10 mouse cellular contexts compared by ENCODE assay signal in genomic region chrX:142804596-142804995, GRCm38 (mm10).
DNase-seq lines count a peak whose midpoint lies in the region; ATAC-seq and TF ChIP-seq lines count a peak whose summit lies in the region.
"Had no signal": no experiment of that assay in that cellular context is flagged by ENCODE, and none has a peak within 500 bp of the region (broad histone marks: within the 10 kb centered on the region; RNA-seq: fewer than 3 reads in every experiment).

No protein-coding gene starts in this region.

- no peak overlapping the region for H3K27ac ChIP-seq in midbrain, postnatal 0 days (ENCODE audit: low read depth, low read length)
- no peak overlapping the region for H3K27ac ChIP-seq in midbrain, embryonic 16.5 days (ENCODE audit: low read length)
- H3K27ac ChIP-seq: liver, embryonic 14.5 days; midbrain, embryonic 13.5 days had no signal

- H3K27me3 ChIP-seq in midbrain, postnatal 0 days (ENCODE audit: insufficient read depth, low read length): no peaks in the 10 kb centered on the region
- peaks cover 3% of the 10 kb centered on the region for H3K27me3 ChIP-seq in midbrain, embryonic 16.5 days (ENCODE audit: control insufficient read depth, insufficient read depth, low read depth, low read length)
- H3K27me3 ChIP-seq: midbrain, embryonic 13.5 days had no signal

- DNase-seq in frontal cortex, postnatal 10 days (ENCODE audit: low spot score in 2 of 2): peak; percentile 19 to 36
- DNase-seq in frontal cortex, postnatal 25 days (ENCODE audit: low spot score in 2 of 2): no peak
- DNase-seq in midbrain, postnatal 0 days (ENCODE audit: low spot score): peak; percentile 81
- DNase-seq in cerebellum, adult 9-11 months: peak; percentile 67
- DNase-seq in right cerebral cortex, postnatal 4 days: peak; percentile 45
- DNase-seq in yolk sac, embryonic 10.5 days (ENCODE audit: low spot score): no peak

- H3K9ac ChIP-seq in midbrain, postnatal 0 days (replicated peaks; ENCODE audit: low read length, poor library complexity, severe bottlenecking): no peak overlapping the region
- H3K9ac ChIP-seq in midbrain, embryonic 16.5 days (ENCODE audit: low read depth, low read length): no peak overlapping the region
- H3K9ac ChIP-seq: liver, embryonic 14.5 days; midbrain, embryonic 13.5 days had no signal

- 84% methylated on average over 3 of the region's 3 CpGs for WGBS in midbrain, postnatal 0 days
- WGBS in midbrain, embryonic 16.5 days: 87% methylated on average over 3 of the region's 3 CpGs

- no peaks in the 10 kb centered on the region for H3K9me3 ChIP-seq in midbrain, postnatal 0 days (ENCODE audit: low read length)
- no peaks in the 10 kb centered on the region for H3K9me3 ChIP-seq in midbrain, embryonic 16.5 days (replicated peaks; ENCODE audit: control insufficient read depth, low read length, poor library complexity, severe bottlenecking)
- H3K9me3 ChIP-seq: midbrain, embryonic 13.5 days had no signal

- H3K4me1 ChIP-seq in midbrain, postnatal 0 days (ENCODE audit: insufficient read depth, low read length): no peaks in the 10 kb centered on the region
- H3K4me1 ChIP-seq in midbrain, embryonic 16.5 days (ENCODE audit: control insufficient read depth, insufficient read depth, low read length): no peaks in the 10 kb centered on the region
- H3K4me1 ChIP-seq: midbrain, embryonic 13.5 days had no signal

- H3K4me3 ChIP-seq in midbrain, postnatal 0 days (ENCODE audit: low read depth, low read length): no peak overlapping the region
- H3K4me3 ChIP-seq in midbrain, embryonic 16.5 days (ENCODE audit: low read depth, low read length): no peak overlapping the region
- H3K4me3 ChIP-seq: midbrain, embryonic 13.5 days had no signal

- TF ChIP-seq CTCF in midbrain, postnatal 0 days (IDR thresholded peaks at IDR 0.05): no peak

- H3K4me2 ChIP-seq in midbrain, postnatal 0 days (ENCODE audit: low read depth, low read length, poor library complexity, severe bottlenecking): no peak overlapping the region
- H3K4me2 ChIP-seq in midbrain, embryonic 16.5 days (ENCODE audit: low read length): no peak overlapping the region
- H3K4me2 ChIP-seq: midbrain, embryonic 13.5 days had no signal

- H3K36me3 ChIP-seq in midbrain, postnatal 0 days (ENCODE audit: insufficient read depth, low read length): no peaks in the 10 kb centered on the region
- H3K36me3 ChIP-seq in midbrain, embryonic 16.5 days (ENCODE audit: control insufficient read depth, insufficient read depth, low read length): no peaks in the 10 kb centered on the region
- H3K36me3 ChIP-seq: midbrain, embryonic 13.5 days had no signal

- ATAC-seq in midbrain, postnatal 0 days (ENCODE audit: low FRiP score): no peak
- no peak for ATAC-seq in midbrain, embryonic 16.5 days
- no peak for ATAC-seq in erythroid progenitor cell, adult 5-6 weeks (replicated peaks; ENCODE audit: low FRiP score, poor library complexity, severe bottlenecking)
- ATAC-seq: midbrain, embryonic 13.5 days had no signal

Comparison
In these comparisons a context has a peak if more than half of its experiments do, and no peak if none do; other contexts are left out.
1. DNase-seq: peak in frontal cortex, postnatal 10 days (2 of 2), midbrain, postnatal 0 days (single experiment), cerebellum, adult 9-11 months (single experiment) and right cerebral cortex, postnatal 4 days (single experiment); none in frontal cortex, postnatal 25 days (0 of 2) and yolk sac, embryonic 10.5 days (single experiment).